Mouse (Mus musculus) adrenal gland, postnatal 36 days (tissue): Measurements from ENCODE around the gene Rbm12b1. TPM values are rescaled to one million over a fixed set of nuclear protein-coding genes. Genes with fewer than 3 reads are reported as not detected.
"Not testable (repeated sequence)": the region's sequence is repeated elsewhere in the genome, so short reads cannot be mapped to it uniquely, and the experiment has no call there.

ENCODE experiments used
- DNase-seq, 2 experiments: peaks; one replicate each; pipeline ENCODE4 v3.0.0; 2021; ENCODE audit warnings: mixed read lengths in 1 of 2
- long read RNA-seq, 2 experiments: library from polyadenylated mRNA; stranded (forward); transcript quantifications; one replicate each; pipeline ENCODE4 v2.0.0; 2021; ENCODE audit warnings: borderline sequencing depth in 2 of 2
- total RNA-seq, 2 experiments: library from RNA; stranded (reverse); gene quantifications; 2 replicates each; pipeline ENCODE4 v1.2.3; 2021

Gene Rbm12b1
- 10 to 100 TPM in 1 of 2 experiments, 1 to 10 TPM in 1; 9.5 to 10.1 TPM for total RNA-seq
- long read RNA-seq, experiment 1, partial matches to known transcripts: 0 of 4 reads
- long read RNA-seq, experiment 1, other reads (novel, unspliced or antisense): 3 of 4 reads
- long read RNA-seq, experiment 2: 0 reads

- DNase-seq: peak; percentile 68 to 77
Measured at GRCm38 (mm10) chr4:12140141-12140567, at the start of gene Rbm12b1. Gene Rbm12b1, plus strand, starts transcription at chr4:12140264.

DNA sequence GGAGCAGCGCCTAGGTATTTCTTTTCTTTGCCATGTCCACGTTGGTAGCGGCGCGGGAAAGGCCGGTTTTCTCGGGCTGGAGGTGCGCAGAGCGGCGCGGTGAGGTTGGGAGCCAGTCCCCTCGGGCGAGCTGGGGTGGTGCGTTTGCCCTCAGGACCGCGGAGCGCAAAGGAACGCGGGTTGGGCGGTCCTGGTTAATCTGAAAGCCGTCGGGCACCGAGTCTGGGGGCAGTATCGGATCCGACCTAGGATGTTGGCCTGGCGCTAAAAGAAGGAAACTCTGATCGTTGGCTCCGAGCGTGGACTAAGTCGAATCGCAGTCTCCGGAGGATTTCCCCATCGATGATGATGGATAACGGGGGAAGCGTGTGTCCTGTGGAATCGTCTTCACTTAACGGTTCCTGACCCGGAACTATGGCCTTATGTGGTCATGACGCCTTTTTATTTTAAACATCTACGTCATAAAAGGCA, 563 bp downstream of the Rbm12b1 start:
- peak; percentile 7 to 14 for DNase-seq

DNA sequence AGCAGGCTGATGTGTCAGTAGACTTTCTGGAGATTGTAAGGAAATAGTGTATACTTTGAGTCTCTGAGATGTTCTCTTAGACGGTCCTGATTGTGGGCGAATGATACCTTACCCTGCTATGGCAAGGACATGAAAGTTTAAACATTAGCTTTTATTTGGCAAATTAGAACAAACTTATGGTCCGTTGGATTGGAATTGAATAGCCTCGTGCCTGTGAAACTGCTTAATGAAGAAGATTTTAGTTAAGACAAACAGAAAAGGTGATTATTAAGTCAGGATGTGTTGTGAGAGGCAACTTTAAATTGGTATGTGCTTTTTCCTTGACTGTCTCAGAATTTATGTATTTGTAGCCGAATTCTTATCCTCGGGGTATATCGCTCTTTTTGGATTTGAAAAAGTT, 1.5 kb downstream of the Rbm12b1 start:
- not testable (repeated sequence) for DNase-seq

DNA sequence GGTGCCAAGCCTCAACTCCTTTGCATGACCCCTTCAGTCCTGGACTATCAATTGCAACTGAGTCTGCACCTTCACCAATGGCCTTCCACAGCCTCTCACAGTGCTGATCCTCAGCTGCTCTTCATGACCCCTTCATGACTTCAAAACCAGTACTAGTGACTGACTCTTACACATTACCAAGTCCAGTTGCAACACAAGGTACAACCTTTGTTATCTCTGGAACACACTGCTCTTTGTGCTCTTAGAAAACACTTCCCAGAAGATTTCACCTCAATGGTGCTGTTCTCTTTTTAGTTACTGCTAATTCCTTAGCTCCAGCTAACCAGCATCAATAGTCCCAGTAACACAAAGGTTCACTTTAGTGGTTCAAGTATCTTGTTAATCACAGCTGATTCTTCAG, 7.6 kb downstream of the Rbm12b1 start:
- no peak for DNase-seq

DNA sequence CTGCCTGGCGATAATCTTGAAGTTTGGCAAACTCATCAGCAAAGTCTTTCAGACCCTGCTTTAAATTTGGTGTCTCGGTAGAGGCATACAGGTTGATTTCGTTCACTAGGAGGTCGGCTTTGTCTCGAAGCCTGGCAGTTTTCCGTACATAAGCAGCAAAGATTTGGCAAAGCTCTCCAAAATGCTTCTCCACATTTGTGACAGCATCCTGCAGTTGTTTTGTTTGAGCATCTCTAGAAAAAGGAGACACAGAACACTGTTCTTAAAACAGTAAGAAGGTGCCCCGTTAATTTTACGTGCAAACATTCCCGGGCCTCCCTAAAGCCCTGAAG, 30.9 kb downstream of the Rbm12b1 start:
- DNase-seq: no peak

DNA sequence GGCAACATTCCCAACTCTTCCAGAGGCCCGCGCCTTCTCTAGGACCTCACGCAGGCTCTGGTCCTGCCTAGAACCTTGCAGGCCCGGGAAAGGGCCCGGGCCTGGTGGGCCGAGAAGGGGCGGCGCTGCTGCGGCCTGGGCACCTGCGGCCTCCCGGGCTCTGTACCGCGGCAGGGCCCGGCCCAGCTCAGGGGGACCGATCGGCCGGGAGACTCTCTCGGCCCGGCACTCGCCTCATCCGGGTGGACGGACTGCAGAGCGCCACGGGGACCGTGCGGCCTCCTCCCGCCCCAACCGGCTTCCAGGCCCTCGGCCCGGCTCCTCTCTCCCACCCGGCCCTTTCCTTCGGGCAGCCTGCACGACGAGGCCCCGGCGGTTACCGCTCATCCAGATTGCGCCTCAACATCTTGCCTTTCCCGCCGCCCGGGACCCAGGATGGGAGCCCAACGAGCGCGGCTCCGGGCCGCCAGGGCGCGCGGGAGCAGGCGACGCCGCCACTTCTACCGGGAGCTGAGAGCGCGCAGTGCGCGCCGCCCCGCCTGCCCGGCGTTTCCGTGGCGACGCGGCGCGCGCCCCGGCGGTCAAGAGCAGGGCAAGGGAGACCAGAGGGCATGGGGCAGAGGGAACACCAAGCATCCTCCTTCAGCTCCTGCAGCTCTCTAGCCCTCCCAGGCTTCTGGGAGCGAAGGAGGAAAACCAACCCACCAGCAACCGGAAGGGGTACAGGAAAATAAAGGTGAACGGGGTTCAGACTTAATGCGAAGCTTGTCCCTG, 31.4 kb downstream of the Rbm12b1 start, which contains the start of gene Fam92a:
Gene Fam92a, minus strand, starts transcription at position 698 of the 774 bp plus-strand sequence.
- peak; percentile 80 to 87 for DNase-seq

DNA sequence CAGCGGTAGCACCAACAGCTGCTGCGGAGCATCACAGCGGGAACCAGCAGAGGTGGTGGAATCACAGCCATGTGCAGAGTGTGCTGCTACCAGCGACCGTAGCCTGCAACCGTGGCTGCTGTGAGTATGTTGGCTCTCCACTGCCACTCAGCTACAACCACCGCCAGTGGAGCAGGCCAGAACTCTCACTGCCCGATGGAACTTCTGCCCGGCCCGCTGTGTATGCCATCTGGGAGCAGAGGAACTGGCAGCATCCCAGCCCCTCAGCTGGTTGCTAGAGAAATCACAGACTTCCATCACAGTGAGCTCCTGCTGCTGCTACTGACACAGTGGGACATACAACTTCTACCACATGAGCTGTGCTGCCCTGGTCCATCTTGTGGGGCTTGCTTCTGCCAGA, 38.9 kb downstream of the Rbm12b1 start:
- DNase-seq: no peak

Other genes starting within 250 kb of the Rbm12b1 start
- gene Gm10604, start 159.0 kb upstream of the Rbm12b1 start, total RNA-seq: not detected
- gene Rbm12b2, start 50.8 kb upstream of the Rbm12b1 start, total RNA-seq: 10 to 100 TPM; 13.0 to 13.6 TPM
- 10 to 100 TPM; 26.3 to 32.8 TPM for gene Fam92a, start 31.8 kb downstream of the Rbm12b1 start, total RNA-seq